ENCODE assay signal across 9 mouse cellular contexts in the genomic region with DNA sequence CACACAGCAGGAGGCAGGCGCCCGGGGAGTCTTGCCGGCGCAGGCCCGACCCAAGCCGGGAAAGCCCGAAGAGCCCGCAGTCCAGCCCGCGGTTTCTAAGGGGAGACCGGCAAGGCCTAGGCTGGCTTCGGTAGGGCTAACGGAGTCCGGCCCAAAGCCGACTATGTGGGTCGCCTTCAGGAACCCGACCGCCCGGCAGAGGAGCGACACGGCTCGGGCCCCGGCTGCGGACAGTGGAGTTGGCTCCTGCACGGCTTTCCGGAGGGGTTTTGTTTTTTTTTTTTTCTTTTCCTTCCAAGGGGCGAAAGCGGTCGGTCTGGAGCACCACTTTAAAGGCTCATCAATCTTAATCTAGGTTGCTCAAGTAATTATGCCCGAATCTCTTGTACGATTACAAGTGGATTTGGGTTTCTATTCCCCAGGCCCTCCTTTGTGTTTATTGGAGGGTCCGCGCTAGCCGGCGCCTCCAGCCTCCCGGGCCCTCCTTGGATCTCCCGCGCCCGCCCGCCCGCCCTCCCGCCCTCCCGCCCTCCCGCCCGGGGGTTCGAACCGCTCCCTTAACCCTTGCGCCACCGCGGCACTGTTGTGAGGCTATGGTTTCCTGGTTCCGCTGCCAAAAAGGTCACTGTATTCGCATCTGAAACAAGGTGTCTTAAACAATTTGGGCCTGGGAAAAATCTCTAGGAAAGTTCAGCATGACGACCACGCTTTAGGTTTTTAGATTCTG. TPM values are rescaled to one million over a fixed set of nuclear protein-coding genes. Genes with fewer than 3 reads are reported as not detected.
DNase-seq lines count a peak whose midpoint lies in the region; ATAC-seq lines count a peak whose summit lies in the region.
"Had no signal": no experiment of that assay in that cellular context is flagged by ENCODE, and none has a peak within 500 bp of the region (broad histone marks: within the 10 kb centered on the region; RNA-seq: fewer than 3 reads in every experiment).

No protein-coding gene starts in this region.

- H3K9me3 ChIP-seq in embryonic facial prominence, embryonic 10.5 days, result no peaks in the 10 kb centered on the region
- H3K9me3 ChIP-seq in lung, embryonic 15.5 days, result no peaks in the 10 kb centered on the region

- peak overlapping the region; percentile 93 for H3K27ac ChIP-seq in embryonic facial prominence, embryonic 10.5 days (replicated peaks)
- no peak overlapping the region for H3K27ac ChIP-seq in lung, embryonic 15.5 days

- H3K4me2 ChIP-seq in lung, embryonic 15.5 days, result peak overlapping the region; percentile 66

- DNase-seq in right cerebral cortex, postnatal 10 days (ENCODE audit: low spot score in 2 of 2), result peak; percentile 29 to 52
- DNase-seq in right cerebral cortex, adult 2 months (ENCODE audit: low spot score in 2 of 2), result no peak
- DNase-seq in embryonic facial prominence, embryonic 10.5 days (ENCODE audit: low spot score), result peak; percentile 84
- peak; percentile 21 to 37 for DNase-seq in heart, adult 9 months (ENCODE audit: low spot score in 2 of 2)
- peak; percentile 30 for DNase-seq in kidney, adult 18-20 months
- peak; percentile 35 for DNase-seq in ovary, adult 18-20 months (ENCODE audit: low spot score)
- DNase-seq in thymus, postnatal 14 days, result no peak

- peak overlapping the region; percentile 73 for H3K4me3 ChIP-seq in embryonic facial prominence, embryonic 10.5 days
- H3K4me3 ChIP-seq in lung, embryonic 15.5 days, result peak overlapping the region; percentile 44

- H3K27me3 ChIP-seq in embryonic facial prominence, embryonic 10.5 days (replicated peaks; ENCODE audit: low read depth, poor library complexity, severe bottlenecking), result peaks cover 75% of the 10 kb centered on the region
- peaks cover 43% of the 10 kb centered on the region for H3K27me3 ChIP-seq in lung, embryonic 15.5 days
- H3K27me3 ChIP-seq: CH12.LX had no signal

- H3K36me3 ChIP-seq in embryonic facial prominence, embryonic 10.5 days (replicated peaks), result no peaks in the 10 kb centered on the region
- no peaks in the 10 kb centered on the region for H3K36me3 ChIP-seq in lung, embryonic 15.5 days

- whole genome bisulfite sequencing in embryonic facial prominence, embryonic 10.5 days, result under 1% methylated on average over 54 of the region's 54 CpGs
- WGBS in lung, embryonic 15.5 days, result 3% methylated on average over 48 of the region's 54 CpGs

- peak overlapping the region; percentile 35 for H3K9ac ChIP-seq in lung, embryonic 15.5 days

- peaks cover 42% of the 10 kb centered on the region for H3K4me1 ChIP-seq in embryonic facial prominence, embryonic 10.5 days
- H3K4me1 ChIP-seq in lung, embryonic 15.5 days, result peaks cover 12% of the 10 kb centered on the region

- ATAC-seq in lung, embryonic 15.5 days (ENCODE audit: borderline replicate concordance, extremely low read depth, low FRiP score, low TSS enrichment), result peak; percentile 76; the same call in 1 of the 2 replicates

RNA-seq across cellular contexts. Expression of a gene that starts 5.3 kb away (rescaled TPM):
- 55.1 and 62.6 TPM in 2 replicates for polyA plus RNA-seq in embryonic facial prominence, embryonic 10.5 days (2016; fragmentation: Nextera tagmentation; extraction: Ambion mirVana)
- polyA plus RNA-seq in lung, embryonic 15.5 days (2015; fragmentation: Nextera tagmentation; extraction: Ambion mirVana), result 0.54 and 1.1 TPM in 2 replicates

Comparison
In these comparisons a context has a peak if more than half of its experiments do, and no peak if none do; other contexts are left out.
1. DNase-seq: peak in right cerebral cortex, postnatal 10 days (2 of 2), embryonic facial prominence, embryonic 10.5 days (single experiment), heart, adult 9 months (2 of 2), kidney, adult 18-20 months (single experiment) and ovary, adult 18-20 months (single experiment); none in right cerebral cortex, adult 2 months (0 of 2) and thymus, postnatal 14 days (single experiment).
2. RNA of a gene that starts 5.3 kb away (polyA plus RNA-seq): 55.1 to 62.6 TPM in embryonic facial prominence, embryonic 10.5 days; 0.54 to 1.1 TPM in lung, embryonic 15.5 days; every median in the first group is over 10 times any median in the second.